Mouse (Mus musculus): ENCODE measurements at regions not wholly inside any gene's neighbourhood (a gene's known extent, or its start where the extent isn't known, plus 50 kb on each side); places are given as distances from the start of the nearest gene placed in this dataset.
A peak's percentile ranks its signal among the peaks of the same experiment; 100 is the strongest.
"Not testable (repeated sequence)": the region's sequence is repeated elsewhere in the genome, so short reads cannot be mapped to it uniquely, and the experiment has no call there.

GRCm38 (mm10) chr1:150160314-150160713 is 60.5 kb downstream of the Ptgs2 start:
- DNase-seq (ENCODE audit: low spot score) = no peak

DNA sequence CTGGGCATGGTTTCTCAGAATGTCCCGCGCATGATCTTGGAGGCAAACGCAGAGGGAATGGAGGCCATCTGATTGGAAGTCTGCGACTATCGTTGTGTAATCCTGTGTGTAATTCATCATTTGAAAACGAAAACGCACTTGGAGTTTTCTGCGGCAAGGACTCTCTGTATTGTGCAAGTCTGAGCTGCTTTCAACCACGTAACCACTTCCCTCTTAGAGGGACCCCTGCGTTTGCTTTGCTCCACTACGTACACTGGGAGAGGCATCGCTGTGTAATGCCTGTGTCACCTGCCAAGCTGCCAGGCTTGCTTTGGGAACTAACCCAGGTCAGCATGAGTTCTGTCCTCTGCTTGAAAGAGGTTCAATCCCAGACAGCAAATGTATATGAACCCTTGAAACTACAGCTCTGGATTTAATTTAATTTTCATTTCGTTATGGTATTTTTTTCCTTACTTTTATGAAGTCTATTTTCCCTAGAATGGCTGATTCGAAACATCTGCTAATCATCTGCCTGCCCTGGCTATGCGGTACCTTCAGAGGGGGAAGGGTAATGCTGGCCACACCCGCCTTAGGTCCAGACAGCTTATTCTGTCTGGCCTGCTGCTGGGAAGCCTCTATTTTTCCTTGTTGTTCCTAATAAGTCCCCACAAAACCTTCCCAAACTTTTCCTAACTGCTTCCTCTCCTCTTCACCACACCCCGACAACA is 65.2 kb downstream of the Ptgs2 start:
- DNase-seq (ENCODE audit: low spot score) = peak; percentile 5

GRCm38 (mm10) chr1:150165597-150165973 is 65.8 kb downstream of the Ptgs2 start:
- DNase-seq (ENCODE audit: low spot score) = no peak

- no peak for DNase-seq (ENCODE audit: low spot score)
Observed at GRCm38 (mm10) chr1:150167172-150167571, 67.3 kb downstream of the Ptgs2 start.

DNA sequence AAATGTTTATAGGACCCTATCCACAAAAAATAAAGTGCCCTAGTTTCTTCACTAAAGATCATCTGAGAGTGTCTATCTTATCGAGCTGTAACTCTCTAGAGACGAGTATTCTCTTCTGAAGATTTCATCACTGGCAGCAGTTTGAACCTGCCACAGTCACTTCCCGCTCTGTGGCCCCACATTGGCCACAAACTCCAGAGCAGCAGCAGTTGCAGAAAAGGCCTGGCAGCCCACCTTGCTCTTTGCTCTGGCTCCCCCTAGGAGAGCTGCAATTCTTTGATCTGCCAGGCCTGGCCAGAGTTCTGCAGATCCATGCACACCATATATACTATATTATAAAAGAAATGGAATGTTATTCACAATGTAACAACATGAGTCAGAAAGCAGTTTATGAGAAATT is 74.4 kb downstream of the Ptgs2 start:
- DNase-seq (ENCODE audit: low spot score) = no peak

GRCm38 (mm10) chr1:150177029-150177740 is 77.4 kb downstream of the Ptgs2 start:
- no peak for DNase-seq (ENCODE audit: low spot score)

GRCm38 (mm10) chr1:150202022-150202421 is 102.2 kb downstream of the Ptgs2 start:
- DNase-seq (ENCODE audit: low spot score) = no peak

DNA sequence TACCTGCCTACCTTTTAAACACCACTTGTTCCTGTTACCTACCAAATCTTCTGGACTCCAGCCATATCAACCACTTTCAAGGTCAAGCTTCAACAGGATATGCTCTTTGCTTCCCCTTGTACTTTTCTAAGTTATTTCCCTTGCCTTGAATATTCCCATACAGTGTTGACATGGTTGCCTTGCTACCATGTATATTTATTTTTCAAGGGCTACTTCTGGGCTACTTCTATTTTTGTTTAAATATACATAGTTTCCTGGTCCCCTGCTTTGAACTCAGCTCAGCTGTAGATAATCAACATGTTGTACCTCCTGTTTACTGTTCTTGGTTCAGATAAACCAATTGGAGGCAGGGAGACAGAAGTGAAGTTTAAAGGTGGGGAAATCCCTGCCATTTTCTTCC is 106.8 kb upstream of the Pdc start:
- DNase-seq (ENCODE audit: low spot score) = no peak

- DNase-seq (ENCODE audit: low spot score) = no peak
Observed at GRCm38 (mm10) chr1:150216672-150217071, 102.5 kb upstream of the Pdc start.

DNA sequence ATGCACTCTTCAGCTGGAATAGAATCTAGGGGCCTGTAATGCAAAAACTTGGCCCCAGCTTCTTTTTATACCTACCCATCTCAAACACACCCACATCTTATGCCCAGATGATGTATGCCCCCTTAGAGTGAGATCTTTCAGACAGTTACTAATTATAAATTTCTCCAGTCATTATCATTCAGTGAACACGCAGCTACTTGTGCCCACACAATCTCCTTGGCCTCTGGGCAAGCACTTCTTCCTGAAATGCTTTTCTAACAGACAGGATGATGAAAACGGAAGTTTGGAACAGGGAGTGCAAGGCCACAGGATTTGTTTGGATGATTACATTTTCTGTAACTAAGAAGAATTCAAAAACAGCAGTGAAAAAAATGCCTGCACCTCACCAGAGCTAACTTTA is 100.4 kb upstream of the Pdc start:
- DNase-seq (ENCODE audit: low spot score) = no peak

DNA sequence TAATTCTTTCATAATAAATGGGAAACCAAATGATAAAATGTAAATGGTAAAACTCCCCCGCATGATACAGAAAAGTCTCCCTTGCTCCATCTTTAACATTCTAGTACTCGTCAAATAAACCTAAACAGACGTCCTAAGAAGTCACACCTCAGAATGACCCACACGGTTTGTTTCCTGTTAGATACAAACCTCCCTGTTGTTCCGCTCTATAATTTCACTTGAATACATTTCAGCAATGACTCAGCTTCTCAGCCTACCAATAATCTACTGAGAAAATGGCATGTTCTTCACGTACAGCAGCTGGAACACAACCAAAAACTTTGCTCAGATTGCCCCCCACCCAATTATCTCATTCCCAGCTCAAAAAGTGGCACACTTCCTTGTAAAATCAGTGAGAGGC is 93.7 kb upstream of the Pdc start:
- DNase-seq (ENCODE audit: low spot score) = no peak

GRCm38 (mm10) chr1:150239504-150239903 is 79.7 kb upstream of the Pdc start:
- DNase-seq (ENCODE audit: low spot score) = not testable (repeated sequence)

DNA sequence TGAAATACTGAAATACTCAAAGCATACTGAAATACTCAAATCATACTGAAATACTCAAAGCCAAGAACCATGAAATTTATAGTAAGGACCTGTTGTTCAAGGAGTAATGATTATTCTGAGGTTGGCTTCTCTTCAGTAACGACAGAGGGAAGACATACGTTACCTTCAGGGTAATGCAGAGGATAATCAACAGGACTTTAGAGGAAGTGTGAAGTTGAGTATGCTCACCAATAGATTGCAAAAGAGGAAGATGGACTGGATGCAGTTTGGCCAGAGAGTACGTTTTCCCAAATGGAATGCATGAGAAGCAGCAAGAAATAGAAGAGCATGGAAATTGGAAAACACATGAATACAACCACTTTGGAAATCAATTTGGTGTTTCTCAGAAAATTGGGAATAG is 79.1 kb upstream of the Pdc start:
- no peak for DNase-seq (ENCODE audit: low spot score)

GRCm38 (mm10) chr1:150241153-150241552 is 78.1 kb upstream of the Pdc start:
- no peak for DNase-seq (ENCODE audit: low spot score)

- DNase-seq (ENCODE audit: low spot score) = no peak
Observed at GRCm38 (mm10) chr1:150242108-150242507, 77.1 kb upstream of the Pdc start.

GRCm38 (mm10) chr1:150244916-150245315 is 74.3 kb upstream of the Pdc start:
- DNase-seq (ENCODE audit: low spot score) = no peak

DNA sequence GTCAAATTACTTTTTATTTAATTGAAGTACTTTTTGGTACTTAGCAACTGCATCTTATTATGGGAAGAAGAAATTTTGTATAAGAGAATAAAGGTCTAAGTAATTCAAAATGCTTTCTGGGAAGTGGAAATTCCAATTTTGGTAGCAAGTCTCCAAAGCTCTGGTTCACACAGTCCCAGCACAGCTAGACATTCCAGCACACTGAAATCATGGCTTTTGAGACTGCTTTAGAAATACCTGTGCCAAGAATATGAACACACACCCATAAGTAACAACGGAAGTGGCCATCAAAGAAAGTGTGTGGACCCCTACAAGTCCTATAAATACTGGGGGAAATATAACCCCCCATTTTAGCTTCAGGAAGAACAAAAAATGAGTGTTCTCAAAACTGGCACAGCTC is 67.8 kb upstream of the Pdc start:
- DNase-seq (ENCODE audit: low spot score) = no peak

GRCm38 (mm10) chr1:150251876-150252275 is 67.3 kb upstream of the Pdc start:
- no peak for DNase-seq (ENCODE audit: low spot score)

DNA sequence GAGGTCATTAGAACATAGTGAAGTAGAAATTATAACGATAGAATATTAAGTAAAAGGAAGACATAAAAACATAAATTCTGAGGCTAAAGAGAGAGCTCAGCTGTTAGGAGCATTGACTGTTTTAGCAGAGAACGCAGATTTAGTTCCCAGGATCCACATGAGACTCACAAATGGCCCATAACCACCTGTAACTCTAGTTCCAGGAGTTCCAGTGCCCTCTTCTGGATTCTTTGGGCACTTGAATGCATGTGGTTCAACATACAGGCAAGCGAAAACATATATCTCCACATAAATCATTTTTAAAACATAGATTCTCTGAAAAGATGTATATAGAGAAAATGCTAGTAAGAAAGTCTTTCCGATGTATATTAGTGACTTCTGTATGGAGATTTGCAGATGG is 61.6 kb upstream of the Pdc start:
- no peak for DNase-seq (ENCODE audit: low spot score)

DNA sequence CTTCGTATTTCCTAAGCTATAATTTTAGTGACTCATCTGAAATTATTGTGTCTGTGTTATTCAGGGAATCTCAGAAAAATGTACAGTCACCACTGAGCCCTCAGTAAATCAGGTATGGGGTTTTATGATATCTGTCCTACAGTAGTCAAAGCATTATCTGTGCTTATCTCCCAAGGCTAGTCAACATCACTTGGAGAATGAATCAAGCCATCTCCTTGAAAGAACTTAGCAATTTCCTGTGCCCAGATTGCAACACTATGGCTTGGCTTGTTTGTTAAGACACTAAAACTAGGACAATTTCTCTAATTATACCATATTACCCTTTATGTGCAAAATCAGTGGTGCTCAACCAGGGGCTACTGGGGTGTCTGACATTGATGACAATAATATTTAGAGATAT is 58.9 kb upstream of the Pdc start:
- DNase-seq (ENCODE audit: low spot score) = no peak

DNA sequence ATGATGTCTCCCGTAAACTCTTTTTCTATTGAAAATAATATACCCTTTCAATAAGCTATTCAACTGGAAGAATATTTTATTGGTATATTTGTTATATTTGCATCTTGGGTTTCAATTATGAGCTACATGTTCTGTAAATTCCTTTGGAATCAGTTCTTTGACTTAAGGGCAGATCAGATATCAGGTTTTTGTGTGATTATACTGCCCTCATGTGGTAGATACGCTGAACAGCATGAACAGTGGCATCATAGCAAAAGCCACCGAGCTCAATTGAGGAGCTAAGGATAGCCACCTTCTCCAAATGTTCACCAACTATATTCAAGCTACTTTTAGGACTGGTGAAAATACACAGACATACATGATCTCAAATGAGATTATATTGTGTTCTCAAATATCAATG is 52.7 kb upstream of the Pdc start:
- peak; percentile 36 for DNase-seq (ENCODE audit: low spot score)

GRCm38 (mm10) chr1:150267003-150267402 is 52.2 kb upstream of the Pdc start:
- DNase-seq (ENCODE audit: low spot score) = no peak

All from layer of hippocampus, adult 9-10 months (tissue).